Mouse (Mus musculus) urinary bladder, postnatal 25 days (tissue): Measurements from ENCODE around the gene Mindy1.

Experiments
- DNase-seq: peaks from one replicate; pipeline ENCODE4 v3.0.0; 2022; ENCODE audit warnings: low spot score

Gene Mindy1

DNA sequence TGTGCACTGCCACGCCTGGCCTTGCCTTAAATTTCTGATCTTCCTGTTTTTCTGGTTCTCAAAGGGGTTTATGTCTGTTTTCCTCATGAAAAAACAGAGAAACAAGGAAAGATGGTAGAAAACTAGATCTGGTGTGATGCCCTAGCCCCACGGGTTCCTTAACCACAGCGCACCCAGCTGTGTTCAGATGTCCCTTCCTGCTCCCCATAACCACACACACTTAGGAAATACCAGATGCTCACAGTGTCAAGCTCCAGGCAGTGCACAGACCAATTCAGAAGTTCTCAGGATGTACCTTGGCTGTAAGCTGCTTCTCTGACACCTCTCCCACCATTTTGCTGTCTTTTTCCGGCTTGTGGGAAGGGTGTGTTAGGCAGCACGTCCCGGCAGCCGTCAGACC is 13.2 kb downstream of the Mindy1 start:
- DNase-seq: no peak

DNA sequence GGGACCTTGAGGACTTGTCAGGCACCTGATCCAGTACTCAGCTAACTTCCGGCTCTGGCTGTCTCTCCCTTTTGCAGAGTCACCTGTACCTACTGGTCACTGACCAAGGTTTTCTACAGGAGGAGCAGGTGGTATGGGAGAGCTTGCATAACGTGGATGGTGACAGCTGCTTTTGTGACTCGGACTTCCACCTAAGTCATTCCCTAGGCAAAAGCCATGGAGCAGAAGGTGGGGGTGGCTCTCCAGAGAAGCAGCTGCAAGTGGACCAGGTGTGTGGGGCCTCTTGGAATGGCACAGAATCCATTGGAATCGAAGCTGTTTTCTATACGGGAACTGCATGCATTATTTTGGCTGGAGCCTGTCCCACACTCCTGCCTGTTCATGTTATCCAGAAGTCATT is 13.6 kb downstream of the Mindy1 start:
- DNase-seq: no peak

DNA sequence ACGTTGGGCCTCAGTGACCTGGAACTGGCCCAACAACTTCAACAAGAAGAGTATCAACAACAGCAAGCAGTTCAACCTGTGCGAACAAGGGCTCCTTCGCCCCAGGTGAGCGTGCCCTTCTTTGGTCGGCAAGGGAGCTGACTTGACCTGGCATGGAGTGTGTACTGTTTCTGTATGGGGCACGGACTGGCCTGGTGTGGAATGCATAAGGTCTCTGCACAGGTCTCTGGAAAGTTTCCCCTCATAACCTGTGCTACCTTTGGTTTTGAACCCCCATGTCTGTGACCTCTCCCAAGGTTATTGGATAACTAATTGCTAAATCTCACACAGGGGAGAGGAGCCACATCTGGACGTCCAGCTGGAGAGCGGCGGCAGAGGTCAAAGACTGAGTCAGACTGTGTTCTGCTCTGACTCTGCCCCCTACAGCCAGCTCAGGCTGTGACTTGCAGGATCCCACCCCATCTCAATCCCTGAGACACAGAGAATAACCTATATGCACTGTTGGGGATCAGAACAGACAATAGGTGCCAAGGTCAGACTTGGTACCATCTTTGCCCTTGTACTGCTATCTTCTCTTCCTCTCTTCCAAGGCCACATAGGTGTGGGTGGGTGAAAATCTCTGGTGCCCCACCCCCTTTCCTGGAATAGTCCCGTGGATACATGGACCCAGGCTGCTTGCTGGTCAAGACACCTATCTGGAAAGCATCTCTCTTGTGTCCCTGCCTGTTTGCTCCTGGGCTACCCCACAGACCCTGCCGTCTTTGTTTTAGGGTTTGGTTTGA is 14.4 kb downstream of the Mindy1 start:
- DNase-seq: no peak

DNA sequence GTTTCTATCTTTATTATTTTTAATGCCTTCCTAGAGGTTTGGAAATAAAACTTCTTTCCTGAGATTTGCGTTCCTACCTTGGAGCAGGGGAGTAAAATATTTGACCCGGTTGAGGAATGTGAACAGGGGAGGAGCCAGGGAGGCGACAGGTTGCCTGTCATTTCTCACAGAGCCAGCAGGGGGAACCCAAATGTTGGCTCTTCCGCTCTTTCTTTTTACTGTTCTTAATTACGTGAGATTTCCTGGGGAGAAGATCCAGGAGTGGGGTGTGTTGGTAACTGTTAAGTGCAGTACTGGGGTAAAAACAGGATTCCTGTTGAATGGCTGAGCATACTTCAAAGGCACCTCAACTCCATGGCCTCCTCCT is 14.9 kb downstream of the Mindy1 start:
- peak; percentile 45 for DNase-seq

DNA sequence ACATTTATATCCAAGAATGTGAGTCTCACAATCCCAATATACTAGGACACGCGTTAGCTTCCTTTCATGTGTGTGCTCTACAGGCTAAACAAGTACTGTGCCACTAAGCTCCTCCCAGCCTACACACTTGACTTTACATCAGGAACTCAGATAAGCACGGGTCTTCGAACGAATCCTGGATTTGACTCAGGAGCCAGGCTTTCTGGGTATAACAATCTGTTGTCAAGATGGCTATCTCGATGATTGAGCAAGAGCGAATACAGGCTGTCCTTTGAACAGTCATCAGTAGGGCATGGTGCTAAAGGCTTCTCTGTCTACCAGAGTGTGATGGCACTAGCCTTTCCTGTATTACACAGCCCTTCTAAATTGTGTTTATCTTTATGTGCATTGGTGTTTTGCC is 16.9 kb downstream of the Mindy1 start:
- no peak for DNase-seq

DNA sequence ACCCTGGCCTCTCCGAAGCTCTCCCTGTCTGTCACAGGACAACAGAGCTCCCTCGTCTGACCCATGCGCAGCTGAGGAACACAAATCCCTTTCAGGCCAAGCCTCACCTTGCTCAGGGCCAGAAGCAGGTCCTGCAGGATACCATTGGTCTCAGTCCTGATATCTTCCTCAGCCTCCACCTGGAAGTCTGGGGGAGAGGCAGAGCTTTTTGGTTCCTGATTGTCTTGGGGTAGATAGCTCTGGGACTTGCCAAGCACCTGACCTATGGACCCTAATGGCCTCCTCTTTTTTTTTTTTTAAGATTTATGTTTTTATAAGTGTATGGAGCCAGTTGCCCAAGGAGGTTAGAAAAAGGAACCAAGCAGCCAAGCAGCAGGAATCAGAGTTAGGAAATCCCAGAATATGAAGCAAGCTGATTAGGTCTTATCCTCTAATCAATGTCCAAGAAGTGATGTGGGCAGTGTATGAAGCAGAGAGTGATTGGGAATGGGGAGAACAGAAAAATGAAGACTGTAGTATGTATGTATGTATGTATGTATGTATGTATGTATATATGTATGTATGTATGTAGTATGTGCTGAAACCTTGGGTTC is 20.2 kb downstream of the Mindy1 start:
- DNase-seq: no peak

DNA sequence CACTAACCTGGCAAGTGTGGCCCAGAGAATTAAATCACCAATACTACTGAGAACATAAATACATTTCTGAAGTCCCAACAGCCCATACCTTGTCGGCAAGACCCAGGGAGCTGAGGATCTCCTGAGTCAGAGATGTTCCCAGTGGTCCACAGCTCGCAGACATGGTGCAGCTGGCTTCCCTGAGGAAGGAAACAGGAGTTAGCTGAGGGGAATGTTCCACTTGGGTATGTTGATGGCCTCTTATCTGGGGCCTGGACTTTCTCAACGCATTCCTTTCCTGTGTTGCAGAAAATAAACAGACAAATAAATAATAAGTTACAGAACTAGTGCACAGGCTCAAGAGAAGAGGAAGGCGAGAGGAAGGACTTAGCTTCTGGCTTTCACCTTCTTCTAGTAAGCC is 25.1 kb downstream of the Mindy1 start:
- no peak for DNase-seq

DNA sequence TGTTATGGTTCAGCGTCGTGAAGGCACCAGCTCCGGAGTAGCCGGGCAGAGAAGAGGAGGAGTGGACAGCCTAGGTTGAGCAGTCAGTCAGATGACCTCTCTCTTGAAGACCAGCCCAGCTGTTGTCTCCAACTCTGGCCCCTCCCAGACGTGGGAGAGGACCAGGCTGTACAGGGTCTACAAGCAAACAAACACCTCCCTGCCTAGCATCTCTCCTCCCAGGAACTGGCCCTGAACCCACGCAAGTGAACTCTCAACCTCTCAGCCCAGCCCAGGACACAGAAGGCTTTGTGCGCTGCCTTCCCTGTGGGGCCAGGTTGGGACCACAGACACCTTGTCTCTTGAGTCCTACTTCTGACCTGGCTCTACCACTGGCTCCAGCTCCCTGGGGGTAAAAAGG is 26.0 kb downstream of the Mindy1 start, which contains the start of gene Anxa9:
Gene Anxa9, minus strand, starts transcription at position 77 of the 400 bp plus-strand sequence.
- no peak for DNase-seq

DNA sequence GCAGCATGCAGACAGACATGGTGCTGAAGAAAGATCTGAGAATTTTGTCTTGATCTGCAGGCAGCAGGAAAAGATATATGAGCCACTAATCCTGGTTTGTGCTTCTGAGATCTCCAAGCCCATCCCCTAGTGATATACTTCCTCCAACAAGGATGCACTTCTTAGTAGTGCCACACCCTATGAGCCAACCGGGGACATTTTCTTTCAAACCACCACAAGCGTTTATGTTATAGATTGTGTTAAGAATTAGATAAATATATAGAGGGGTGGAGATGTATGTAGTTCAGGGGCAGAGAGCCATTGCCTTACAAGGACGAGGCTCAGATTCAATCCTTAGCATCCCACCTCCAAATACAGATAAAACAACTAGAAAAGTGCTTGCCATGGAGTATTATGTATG is 29.4 kb downstream of the Mindy1 start:
- no peak for DNase-seq

DNA sequence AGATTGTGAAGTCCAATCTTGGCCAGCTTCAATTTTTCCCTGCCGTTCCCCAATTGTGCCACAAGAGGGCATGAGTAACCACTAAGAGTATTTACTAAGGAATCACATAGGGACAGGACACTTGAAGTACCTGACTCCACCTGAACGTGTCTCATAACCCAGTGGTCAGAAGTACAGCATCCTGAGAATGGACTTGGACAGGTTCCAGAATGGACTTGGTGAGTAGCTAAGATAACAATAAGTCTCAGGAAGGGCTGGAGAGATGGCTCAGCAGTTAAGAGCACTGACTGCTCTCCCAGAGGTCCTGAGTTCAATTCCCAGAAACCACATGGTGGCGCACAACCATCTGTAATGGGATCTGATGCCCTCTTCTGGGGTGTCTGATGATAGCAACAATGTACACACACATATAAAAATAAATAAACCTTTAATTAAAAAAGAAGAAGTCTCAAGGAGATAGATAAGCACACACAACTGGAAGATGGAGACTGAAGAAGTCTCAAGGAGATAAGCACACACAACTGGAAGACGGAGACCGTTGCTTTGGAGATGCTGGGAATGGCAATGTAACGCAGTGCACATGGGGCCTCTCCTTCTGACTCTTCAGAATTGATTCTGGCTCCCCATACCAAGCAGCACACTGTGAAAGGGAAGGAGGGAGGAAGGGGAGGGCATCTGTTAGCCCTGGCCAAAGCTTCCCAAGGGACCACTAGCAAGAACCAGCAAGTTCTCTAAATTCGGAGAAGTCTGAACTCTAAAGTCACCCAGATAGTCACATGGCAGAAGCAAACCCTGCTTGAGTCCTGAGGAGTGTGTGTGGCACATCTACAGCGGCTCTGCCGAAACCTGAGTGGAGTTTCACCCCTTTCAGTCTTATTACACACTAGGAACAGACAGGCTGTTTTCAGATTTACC is 30.1 kb downstream of the Mindy1 start:
- DNase-seq: peak; percentile 45

DNA sequence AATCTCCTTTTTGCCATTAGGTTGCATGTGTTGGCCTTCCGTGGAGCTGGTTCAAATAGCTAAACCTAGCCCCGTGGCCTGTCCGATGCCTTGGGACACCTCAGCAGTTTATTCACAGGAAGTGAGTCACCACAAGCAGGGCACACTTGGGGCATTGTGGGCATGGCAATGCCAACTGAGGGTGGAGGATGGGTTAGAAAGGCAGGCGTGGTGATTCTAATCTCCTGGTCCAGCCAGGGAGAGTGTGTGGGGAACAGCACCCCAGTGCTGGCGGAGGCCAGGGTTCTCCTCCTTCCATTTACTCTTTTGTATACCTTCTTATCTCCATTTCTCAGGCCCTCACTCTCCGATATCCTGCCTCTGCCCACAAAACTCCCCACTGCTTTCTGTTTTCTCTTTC is 31.5 kb downstream of the Mindy1 start:
- DNase-seq: peak; percentile 30

DNA sequence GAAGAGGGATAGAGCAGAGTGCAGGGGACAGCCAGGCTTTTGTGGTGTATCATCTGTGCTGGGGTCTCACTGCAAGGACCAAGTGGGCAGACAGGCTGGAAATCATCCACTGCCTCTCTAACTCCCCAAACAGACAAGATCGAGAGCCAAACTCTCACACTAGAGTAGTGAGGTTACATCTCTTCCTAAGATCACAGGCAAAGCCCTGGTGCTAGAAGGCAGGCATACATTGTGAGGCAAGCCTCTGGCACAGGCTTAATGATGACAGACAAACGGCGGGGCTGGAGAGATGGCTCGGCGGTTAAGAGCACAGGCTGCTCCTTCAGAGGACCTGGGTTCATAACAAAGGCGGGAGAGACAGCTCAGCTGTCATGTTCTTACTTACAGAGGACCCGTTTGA is 32.3 kb downstream of the Mindy1 start:
- no peak for DNase-seq

DNA sequence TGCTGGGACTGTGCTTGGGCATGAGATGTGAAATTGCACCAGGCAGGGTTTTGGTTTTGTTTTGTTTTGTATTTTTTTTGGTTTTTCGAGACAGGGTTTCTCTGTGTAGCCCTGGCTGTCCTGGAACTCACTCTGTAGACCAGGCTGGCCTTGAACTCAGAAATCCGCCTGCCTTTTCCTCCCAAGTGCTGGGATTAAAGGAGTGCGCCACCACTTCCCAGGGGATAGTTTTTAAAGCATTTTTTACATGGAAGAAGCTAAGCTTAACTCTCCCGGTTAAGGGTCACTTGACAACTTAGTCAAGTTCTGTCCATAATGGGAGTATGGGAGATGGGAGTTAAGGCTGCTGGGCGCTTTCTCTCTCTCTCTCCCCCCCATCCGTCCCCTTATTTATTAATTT is 32.9 kb downstream of the Mindy1 start:
- no peak for DNase-seq

DNA sequence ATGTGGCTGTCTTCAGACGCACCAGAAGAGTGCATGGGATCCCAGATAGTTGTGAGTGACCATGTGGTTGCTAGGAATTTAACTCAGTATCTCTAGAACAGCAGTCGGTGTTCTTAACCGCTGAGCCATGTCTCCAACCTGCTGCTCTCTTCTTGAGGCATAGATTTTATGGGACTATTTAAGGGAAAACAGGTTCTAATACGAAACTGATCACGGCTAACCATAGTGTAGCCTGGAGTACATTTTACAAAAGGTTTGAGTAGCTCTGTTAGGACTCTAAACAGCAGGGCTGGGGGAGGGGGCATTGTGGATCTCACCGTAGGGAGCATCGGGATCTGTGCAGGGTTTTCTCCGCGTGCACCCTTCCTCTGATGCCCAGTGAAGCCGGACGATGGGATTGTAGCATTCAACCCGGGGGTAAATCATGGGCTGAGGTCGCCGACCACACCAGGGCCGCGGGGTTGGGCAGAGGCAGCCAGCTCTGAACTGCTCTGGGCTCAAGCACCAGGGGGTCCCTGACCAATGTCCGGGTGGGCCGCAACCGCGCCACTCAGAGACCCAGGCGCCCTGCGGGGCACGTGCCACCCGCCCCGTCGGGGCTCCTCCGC is 33.4 kb downstream of the Mindy1 start, which contains the start of gene Cers2:
Gene Cers2, plus strand, starts transcription at position 306 of the 608 bp plus-strand sequence.
- DNase-seq: no peak

DNA sequence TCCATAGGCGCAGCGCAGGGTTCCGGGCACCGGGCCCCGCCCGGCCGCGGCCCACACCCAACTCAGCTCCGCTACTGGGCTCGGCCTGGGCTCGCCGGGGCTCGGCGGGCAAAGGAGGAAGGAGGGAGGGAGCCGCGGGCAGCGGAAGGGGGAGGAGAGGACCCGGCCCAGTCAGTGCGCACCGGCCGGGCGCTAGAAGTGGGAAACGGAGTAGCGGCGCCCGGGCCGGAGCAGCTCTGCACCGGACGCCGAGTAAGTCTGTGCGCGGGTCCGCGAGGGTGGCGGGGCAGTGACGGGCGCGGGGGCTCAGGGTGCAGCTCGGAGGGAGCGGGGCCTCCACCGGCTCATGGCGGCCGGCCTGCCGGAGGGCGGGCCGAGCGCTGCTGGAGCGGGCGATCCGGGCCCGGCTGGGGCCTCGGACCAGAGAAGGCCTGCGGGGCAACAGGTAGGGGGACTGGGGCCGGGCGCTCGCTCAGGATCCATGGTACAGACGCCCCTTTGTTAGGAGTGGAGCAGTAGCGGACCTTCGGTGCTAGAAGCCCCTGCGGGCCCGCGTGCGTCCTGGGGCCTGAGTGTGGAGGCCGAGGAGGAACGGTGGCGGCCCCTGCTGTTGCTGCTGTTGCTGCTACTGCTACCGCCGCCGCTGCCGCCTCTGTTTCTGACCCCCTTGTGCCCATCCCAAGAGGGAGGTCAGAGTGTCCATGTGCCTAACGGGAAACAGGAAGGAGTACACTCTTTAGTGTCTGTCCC is 34.1 kb downstream of the Mindy1 start:
- peak; percentile 91 for DNase-seq

DNA sequence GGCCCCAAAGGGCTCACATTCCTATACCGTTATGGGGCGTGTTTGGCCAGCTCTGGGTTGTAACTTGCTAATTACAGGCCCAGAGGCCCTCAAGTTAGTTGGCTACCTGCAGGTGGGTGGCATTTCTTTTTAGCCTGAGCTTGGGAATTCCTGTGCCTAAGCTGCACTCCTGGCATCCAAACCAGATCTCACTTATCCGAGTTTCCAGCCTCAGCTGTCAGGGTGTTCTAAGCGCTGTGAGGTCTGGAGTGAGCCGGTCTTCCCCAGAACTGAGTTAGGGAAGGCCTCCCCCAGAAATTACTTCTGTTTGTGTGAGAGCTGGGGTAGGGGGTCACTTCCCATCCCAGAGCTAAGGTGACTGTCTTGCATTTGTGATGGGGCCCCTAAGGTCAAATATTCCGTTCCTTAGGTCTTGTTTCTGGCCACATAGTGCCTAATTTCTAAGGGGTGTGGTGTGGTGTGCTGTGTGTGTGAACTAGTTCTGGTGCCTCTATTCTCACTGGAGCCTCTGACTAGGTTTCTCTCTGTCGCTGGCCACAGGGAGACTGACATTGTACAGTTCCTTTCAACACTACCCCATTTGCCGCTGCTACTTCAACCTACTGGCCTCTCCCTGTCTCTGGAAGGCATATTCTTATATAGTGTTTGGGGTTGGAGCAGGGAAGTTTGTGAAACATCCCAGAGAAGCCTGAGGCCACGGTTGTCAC is 34.9 kb downstream of the Mindy1 start:
- DNase-seq: no peak

DNA sequence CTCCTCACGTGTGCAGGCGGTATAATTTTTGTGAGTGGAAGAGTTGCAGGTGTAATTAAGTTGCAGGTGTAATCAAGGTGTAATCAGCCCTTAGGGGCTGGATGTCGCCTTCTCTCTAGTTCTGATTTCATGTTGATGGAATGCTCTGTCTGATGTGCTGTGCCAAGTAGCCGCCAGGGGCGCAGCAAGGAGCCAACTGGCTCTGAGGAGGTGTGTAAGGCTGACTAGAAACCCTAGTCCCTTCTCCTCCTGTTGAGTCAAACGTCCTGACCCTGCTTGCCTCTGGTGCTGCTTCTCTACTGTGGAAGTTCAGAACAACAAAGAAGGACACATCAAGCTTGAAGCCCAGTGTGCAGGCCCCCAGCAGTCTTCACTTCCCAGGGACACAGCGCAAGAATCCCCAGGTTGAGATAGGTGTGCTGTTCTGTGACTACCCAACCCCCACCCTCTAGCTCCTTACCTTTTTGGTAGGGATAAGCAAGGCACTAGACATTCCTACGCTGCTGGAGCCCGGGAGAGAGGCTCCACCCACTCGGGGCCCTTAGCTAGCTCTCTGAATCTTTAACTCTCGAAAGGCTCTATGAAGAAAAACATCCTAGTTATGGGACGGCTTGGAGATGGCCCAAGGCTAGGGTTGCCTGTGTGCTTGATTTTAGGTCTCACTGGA is 36.4 kb downstream of the Mindy1 start:
- DNase-seq: peak; percentile 42

DNA sequence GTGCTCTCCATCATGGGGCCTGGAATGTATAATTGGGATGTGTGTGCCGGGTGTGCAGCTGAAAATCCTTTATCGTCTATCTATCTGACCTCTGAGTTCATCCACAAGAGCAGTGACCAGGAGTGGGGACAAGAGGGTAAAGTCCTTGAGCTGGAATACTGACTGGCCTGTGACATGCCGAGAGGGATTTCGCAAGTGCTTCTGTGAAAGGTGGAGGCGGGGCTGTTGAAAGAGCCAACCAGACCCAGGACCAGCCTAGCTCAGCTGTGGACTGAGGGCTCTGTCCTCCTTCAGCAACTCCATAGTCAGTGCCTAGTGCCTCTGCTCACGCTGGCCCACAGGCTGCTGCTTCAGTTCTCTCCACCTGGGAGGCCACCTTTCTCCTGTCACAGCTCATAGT is 37.4 kb downstream of the Mindy1 start:
- no peak for DNase-seq

DNA sequence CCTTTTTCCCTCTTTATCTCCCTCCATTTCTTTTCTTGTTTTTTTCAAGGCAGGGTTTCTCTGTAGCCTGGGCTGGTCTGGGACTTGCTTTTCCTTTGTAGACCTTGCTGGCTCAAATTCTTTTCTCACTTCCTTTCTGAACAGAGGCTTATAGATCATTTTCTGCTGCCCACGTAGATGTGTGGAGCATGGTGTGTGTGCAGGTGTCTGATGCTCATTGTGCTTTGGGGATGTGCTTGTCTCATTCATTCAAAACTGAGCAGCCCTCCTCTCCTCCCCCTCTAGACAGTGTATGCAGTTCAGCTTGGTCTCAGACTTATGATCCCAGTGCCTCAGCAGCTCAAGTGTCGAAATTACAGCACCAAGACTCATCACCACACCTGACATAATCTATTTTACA is 38.0 kb downstream of the Mindy1 start:
- DNase-seq: no peak
